Mouse (Mus musculus): ENCODE measurements around the gene Atp5mpl. TPM values are rescaled to one million over a fixed set of nuclear protein-coding genes. Genes with fewer than 3 reads are reported as not detected.
A peak's percentile ranks its signal among the peaks of the same experiment; 100 is the strongest.

Atp5mpl gene
- polyA plus RNA-seq, 1 experiment, result 364 TPM

- Histone ChIP-seq H3K4me1 (ENCODE audit: control insufficient read depth, insufficient read depth, low read length) (peaks cover 34% of the 10 kb centered on the region), H3K27me3 (ENCODE audit: control insufficient read depth, insufficient read depth, low read length) (no peaks in the 10 kb centered on the region), H3K4me3 (replicated peaks; ENCODE audit: insufficient read depth, low read depth, low read length) (no peak overlapping the region), H3K27ac (ENCODE audit: insufficient read depth, low read length) (no peak overlapping the region)
- TF ChIP-seq CTCF (IDR thresholded peaks at IDR 0.05; ENCODE audit: borderline replicate concordance, insufficient read depth, low read depth, low read length), result no peak
- no peak for TF ChIP-seq POLR2A (IDR thresholded peaks at IDR 0.05; ENCODE audit: borderline replicate concordance, insufficient read depth, low read length)
- WGBS, result 61% methylated on average over 3 of the region's 3 CpGs
- no peak for DNase-seq
These were observed 34.3 kb downstream of the Atp5mpl start for GRCm38 (mm10) chr12:111932513-111932912.

DNA sequence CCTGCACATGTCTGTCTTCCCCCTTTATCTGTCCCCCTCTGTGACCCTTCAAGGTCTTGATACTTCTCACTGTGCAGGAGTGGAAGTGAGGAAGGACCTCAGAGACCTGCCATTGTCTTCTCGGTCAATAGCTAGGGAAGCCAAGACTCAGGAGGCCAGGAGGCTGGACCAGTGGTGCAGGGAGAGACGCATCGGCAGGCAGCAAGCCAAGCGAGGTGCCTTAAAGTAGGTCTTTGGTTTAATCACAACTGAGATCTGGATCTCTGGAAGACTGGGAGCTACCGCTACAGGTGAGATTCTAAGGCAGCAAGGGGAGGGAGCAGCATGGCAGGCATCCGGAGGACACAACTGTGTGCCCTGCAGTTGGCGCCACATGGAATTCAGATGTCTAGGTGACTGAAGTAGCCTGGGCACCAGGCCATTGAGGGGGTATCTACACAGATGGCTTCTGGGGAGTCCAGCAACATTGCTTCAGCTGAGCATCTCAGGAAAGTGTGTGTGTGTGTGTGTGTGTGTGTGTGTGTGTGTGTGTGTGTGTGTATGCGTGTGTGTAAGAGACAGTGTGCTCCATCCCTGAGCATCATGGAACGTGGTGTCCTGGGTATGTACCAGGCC lies 35.3 kb downstream of the Atp5mpl start:
- H3K27me3 ChIP-seq (ENCODE audit: control insufficient read depth, insufficient read depth, low read length), result no peaks in the 10 kb centered on the region
- peaks cover 39% of the 10 kb centered on the region for H3K4me1 ChIP-seq (ENCODE audit: control insufficient read depth, insufficient read depth, low read length)
- DNase-seq, result no peak
- no peak for TF ChIP-seq CTCF (IDR thresholded peaks at IDR 0.05; ENCODE audit: borderline replicate concordance, insufficient read depth, low read depth, low read length)
- WGBS, result 65% methylated on average over 9 of the region's 9 CpGs
- no peak overlapping the region for H3K4me3 ChIP-seq (replicated peaks; ENCODE audit: insufficient read depth, low read depth, low read length)
- no peak overlapping the region for H3K27ac ChIP-seq (ENCODE audit: insufficient read depth, low read length)

GRCm38 (mm10) chr12:111928411-111928966 lies 38.3 kb downstream of the Atp5mpl start:
- Histone ChIP-seq H3K27me3 (ENCODE audit: control insufficient read depth, insufficient read depth, low read length) (no peaks in the 10 kb centered on the region), H3K4me1 (ENCODE audit: control insufficient read depth, insufficient read depth, low read length) (peaks cover 27% of the 10 kb centered on the region), H3K4me3 (replicated peaks; ENCODE audit: insufficient read depth, low read depth, low read length) (no peak overlapping the region), H3K27ac (ENCODE audit: insufficient read depth, low read length) (no peak overlapping the region)
- DNase-seq, result no peak
- WGBS, result 84% methylated on average over 18 of the region's 18 CpGs
- TF ChIP-seq CTCF (IDR thresholded peaks at IDR 0.05; ENCODE audit: borderline replicate concordance, insufficient read depth, low read depth, low read length), result no peak
- TF ChIP-seq POLR2A (IDR thresholded peaks at IDR 0.05; ENCODE audit: borderline replicate concordance, insufficient read depth, low read length), result no peak

- TF ChIP-seq CTCF (IDR thresholded peaks at IDR 0.05; ENCODE audit: borderline replicate concordance, insufficient read depth, low read depth, low read length) (no peak), POLR2A (IDR thresholded peaks at IDR 0.05; ENCODE audit: borderline replicate concordance, insufficient read depth, low read length) (no peak)
- Histone ChIP-seq H3K4me1 (ENCODE audit: control insufficient read depth, insufficient read depth, low read length) (peaks cover 20% of the 10 kb centered on the region), H3K4me3 (replicated peaks; ENCODE audit: insufficient read depth, low read depth, low read length) (no peak overlapping the region), H3K27ac (ENCODE audit: insufficient read depth, low read length) (no peak overlapping the region), H3K27me3 (ENCODE audit: control insufficient read depth, insufficient read depth, low read length) (no peaks in the 10 kb centered on the region)
- 25% methylated on average over 1 of the region's 1 CpGs for WGBS
- peak in 1 of 2 experiments; percentile 39 for DNase-seq
These were observed 39.4 kb downstream of the Atp5mpl start for GRCm38 (mm10) chr12:111927338-111927737.

- DNase-seq, result no peak
- Histone ChIP-seq H3K27me3 (ENCODE audit: control insufficient read depth, insufficient read depth, low read length) (no peaks in the 10 kb centered on the region), H3K27ac (ENCODE audit: insufficient read depth, low read length) (no peak overlapping the region), H3K4me3 (replicated peaks; ENCODE audit: insufficient read depth, low read depth, low read length) (no peak overlapping the region), H3K4me1 (ENCODE audit: control insufficient read depth, insufficient read depth, low read length) (peaks cover 24% of the 10 kb centered on the region)
- 84% methylated on average over 6 of the region's 6 CpGs for WGBS
- TF ChIP-seq CTCF (IDR thresholded peaks at IDR 0.05; ENCODE audit: borderline replicate concordance, insufficient read depth, low read depth, low read length) (no peak), POLR2A (IDR thresholded peaks at IDR 0.05; ENCODE audit: borderline replicate concordance, insufficient read depth, low read length) (no peak)
These were observed 43.7 kb downstream of the Atp5mpl start for GRCm38 (mm10) chr12:111923117-111923516.

DNA sequence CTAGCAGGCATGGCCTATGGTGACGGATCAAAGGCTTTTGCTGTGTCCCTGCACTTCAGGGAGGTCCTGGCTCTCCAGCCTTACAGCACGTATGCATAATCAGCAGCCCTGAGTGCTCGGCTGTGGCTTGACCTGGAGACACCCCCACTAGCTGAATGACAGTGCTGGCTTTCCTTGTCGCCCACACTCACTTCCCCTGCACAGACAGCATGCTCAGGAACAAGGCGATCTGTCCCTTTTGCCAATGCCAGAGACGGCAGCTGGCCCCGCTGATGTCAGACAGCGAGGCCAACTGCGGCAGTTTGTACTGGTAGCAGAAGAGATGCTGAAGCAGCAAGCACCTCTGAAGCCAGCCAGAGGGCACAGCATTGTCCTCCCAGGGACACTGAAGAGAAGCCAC lies 46.7 kb downstream of the Atp5mpl start:
- DNase-seq, result peak; percentile 74 to 84
- peak overlapping the region; percentile 85 for H3K27ac ChIP-seq (ENCODE audit: insufficient read depth, low read length)
- H3K4me1 ChIP-seq (ENCODE audit: control insufficient read depth, insufficient read depth, low read length), result peaks cover 18% of the 10 kb centered on the region
- peak; percentile 10; the same call in 1 of the 2 replicates for TF ChIP-seq CTCF (IDR thresholded peaks at IDR 0.05; ENCODE audit: borderline replicate concordance, insufficient read depth, low read depth, low read length)
- peak; percentile 45; the same call in 1 of the 2 replicates for TF ChIP-seq POLR2A (IDR thresholded peaks at IDR 0.05; ENCODE audit: borderline replicate concordance, insufficient read depth, low read length)
- no peaks in the 10 kb centered on the region for H3K27me3 ChIP-seq (ENCODE audit: control insufficient read depth, insufficient read depth, low read length)
- WGBS, result 6% methylated on average over 9 of the region's 9 CpGs
- H3K4me3 ChIP-seq (replicated peaks; ENCODE audit: insufficient read depth, low read depth, low read length), result no peak overlapping the region

DNA sequence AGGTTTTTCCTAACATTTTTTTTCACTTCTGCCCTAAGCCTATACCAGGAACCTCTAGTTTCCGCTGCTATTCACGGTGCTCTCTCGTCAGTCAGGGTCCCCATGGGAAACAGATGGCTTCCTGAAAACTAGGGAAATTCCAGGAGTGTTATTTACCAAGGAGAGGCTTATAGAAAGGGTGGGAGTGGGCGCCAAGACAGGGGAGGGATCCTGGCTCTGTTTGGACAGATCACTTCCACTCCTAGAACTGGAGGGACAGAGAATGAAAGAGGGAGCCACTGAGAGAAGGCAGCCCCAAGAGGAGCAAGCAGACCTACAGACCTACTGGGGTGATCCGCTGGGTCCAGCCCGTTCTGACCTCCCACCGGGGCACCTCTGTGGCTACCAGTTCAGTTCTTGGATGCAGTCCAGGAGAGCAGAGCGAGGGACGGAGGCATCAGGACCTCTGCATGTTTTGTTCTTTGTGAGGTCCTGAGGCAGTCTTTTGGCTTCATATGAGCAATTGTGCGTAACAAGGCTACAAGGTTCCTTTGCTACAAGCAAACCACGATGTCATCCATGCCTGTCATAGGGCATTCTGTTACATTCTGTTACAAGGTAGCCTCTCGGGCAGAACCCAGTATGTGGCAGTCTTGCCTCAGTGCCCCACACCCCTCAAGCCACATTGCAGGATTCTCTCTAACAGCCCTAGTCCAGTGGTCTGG lies 50.1 kb downstream of the Atp5mpl start:
- Histone ChIP-seq H3K27ac (ENCODE audit: insufficient read depth, low read length) (no peak overlapping the region), H3K4me1 (ENCODE audit: control insufficient read depth, insufficient read depth, low read length) (peaks cover 18% of the 10 kb centered on the region), H3K27me3 (ENCODE audit: control insufficient read depth, insufficient read depth, low read length) (no peaks in the 10 kb centered on the region), H3K4me3 (replicated peaks; ENCODE audit: insufficient read depth, low read depth, low read length) (no peak overlapping the region)
- TF ChIP-seq CTCF (IDR thresholded peaks at IDR 0.05; ENCODE audit: borderline replicate concordance, insufficient read depth, low read depth, low read length) (no peak), POLR2A (IDR thresholded peaks at IDR 0.05; ENCODE audit: borderline replicate concordance, insufficient read depth, low read length) (no peak)
- WGBS, result 47% methylated on average over 12 of the region's 12 CpGs
- DNase-seq, result no peak

DNA sequence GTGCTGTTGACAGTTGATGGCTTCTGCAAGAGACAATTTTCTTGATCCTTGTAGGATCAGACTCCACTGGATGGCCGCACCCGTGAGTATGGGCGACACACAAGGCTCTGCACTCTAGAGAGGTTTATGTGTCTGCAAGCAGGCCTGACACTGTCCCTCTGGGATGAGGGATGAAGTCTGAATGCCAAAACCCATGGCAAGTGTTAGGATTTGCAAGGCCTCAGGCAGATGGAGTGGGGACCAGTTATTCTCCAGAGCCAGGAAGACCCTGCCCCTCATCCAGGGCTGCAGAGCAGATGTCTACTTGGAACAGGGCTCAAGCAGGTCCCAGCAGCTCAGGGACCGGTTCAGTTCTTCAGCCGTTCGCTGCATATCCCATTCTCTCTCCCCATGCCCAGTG lies 51.0 kb downstream of the Atp5mpl start:
- TF ChIP-seq POLR2A (IDR thresholded peaks at IDR 0.05; ENCODE audit: borderline replicate concordance, insufficient read depth, low read length), result no peak
- Histone ChIP-seq H3K27me3 (ENCODE audit: control insufficient read depth, insufficient read depth, low read length) (no peaks in the 10 kb centered on the region), H3K4me1 (ENCODE audit: control insufficient read depth, insufficient read depth, low read length) (peaks cover 18% of the 10 kb centered on the region)

More for the DNA sequence above, 51.0 kb downstream of the Atp5mpl start:
- 75% methylated on average over 6 of the region's 6 CpGs for WGBS
- Histone ChIP-seq H3K27ac (ENCODE audit: insufficient read depth, low read length) (no peak overlapping the region), H3K4me3 (replicated peaks; ENCODE audit: insufficient read depth, low read depth, low read length) (no peak overlapping the region)
- DNase-seq, result no peak
